Mouse (Mus musculus) megakaryocyte-erythroid progenitor cell, adult 5-6 weeks (primary cell): ENCODE results near the gene Neurl3. TPM values are rescaled to one million over a fixed set of nuclear protein-coding genes. Genes with fewer than 3 reads are reported as not detected.
A peak's percentile ranks its signal among the peaks of the same experiment; 100 is the strongest.

Experiments used
- ATAC-seq: replicated peaks from 2 replicates; pipeline ENCODE4 v1.8.0; 2016; ENCODE audit warnings: mild to moderate bottlenecking, inconsistent platforms; ENCODE audit not compliant: severe bottlenecking, poor library complexity, low FRiP score, low TSS enrichment
- total RNA-seq, 2 experiments: library from RNA; stranded (forward) in 1 of 2; stranded (reverse) in 1 of 2; fragments of 200-1000, 215-1000 nt in 1 of 2; fragments of >200 nt in 1 of 2; fragmentation: Nextera tagmentation in 1 of 2; gene quantifications; 2 replicates each; pipeline ENCODE4 v1.2.3; 2014 to 2017

Gene Neurl3
- total RNA-seq, 2 experiments from 2014 or later: 5.5 to 7.4 TPM

- ATAC-seq: peak; percentile 74
Measured at GRCm38 (mm10) chr1:36263833-36264488, 10.5 kb downstream of the Neurl3 start.

GRCm38 (mm10) chr1:36261708-36262504 lies 12.6 kb downstream of the Neurl3 start:
- ATAC-seq: no peak

- ATAC-seq: no peak
Measured at GRCm38 (mm10) chr1:36260418-36260817, 14.1 kb downstream of the Neurl3 start.

- ATAC-seq: no peak
Measured at GRCm38 (mm10) chr1:36259281-36259680, 15.2 kb downstream of the Neurl3 start.

GRCm38 (mm10) chr1:36258631-36259030 lies 15.8 kb downstream of the Neurl3 start:
- no peak for ATAC-seq

- no peak for ATAC-seq
Measured at GRCm38 (mm10) chr1:36257276-36257675, 17.2 kb downstream of the Neurl3 start.

- ATAC-seq: no peak
Measured at GRCm38 (mm10) chr1:36255871-36256640, 18.4 kb downstream of the Neurl3 start.

GRCm38 (mm10) chr1:36254635-36255360 lies 19.7 kb downstream of the Neurl3 start:
- ATAC-seq: no peak

- ATAC-seq: peak; percentile 92
Measured at GRCm38 (mm10) chr1:36252791-36253190, 21.7 kb downstream of the Neurl3 start.

- ATAC-seq: no peak
Measured at GRCm38 (mm10) chr1:36251426-36251825, 23.1 kb downstream of the Neurl3 start.

GRCm38 (mm10) chr1:36246688-36247087 lies 27.8 kb downstream of the Neurl3 start:
- no peak for ATAC-seq

GRCm38 (mm10) chr1:36244828-36245215 lies 29.7 kb downstream of the Neurl3 start:
- no peak for ATAC-seq

- peak; percentile 98 for ATAC-seq
Measured at GRCm38 (mm10) chr1:36244058-36244827, 30.2 kb downstream of the Neurl3 start, which contains the start of gene Uggt1. Gene Uggt1, minus strand, starts transcription at chr1:36244720.

- no peak; the same call in 1 of the 2 replicates for ATAC-seq
Measured at GRCm38 (mm10) chr1:36243447-36244057, 30.9 kb downstream of the Neurl3 start.

- no peak for ATAC-seq
Measured at GRCm38 (mm10) chr1:36241903-36242429, 32.5 kb downstream of the Neurl3 start.

- ATAC-seq: no peak
Measured at GRCm38 (mm10) chr1:36240176-36240575, 34.3 kb downstream of the Neurl3 start.

GRCm38 (mm10) chr1:36239396-36239795 lies 35.1 kb downstream of the Neurl3 start:
- ATAC-seq: no peak

- no peak for ATAC-seq
Measured at GRCm38 (mm10) chr1:36235855-36236254, 38.6 kb downstream of the Neurl3 start.
